Mouse (Mus musculus): ENCODE results near the gene St5. TPM values are rescaled to one million over a fixed set of nuclear protein-coding genes. Genes with fewer than 3 reads are reported as not detected.
A peak's percentile ranks its signal among the peaks of the same experiment; 100 is the strongest.

St5 gene
- total RNA-seq, 1 experiment from 2014 or later: 11.9 TPM

DNA sequence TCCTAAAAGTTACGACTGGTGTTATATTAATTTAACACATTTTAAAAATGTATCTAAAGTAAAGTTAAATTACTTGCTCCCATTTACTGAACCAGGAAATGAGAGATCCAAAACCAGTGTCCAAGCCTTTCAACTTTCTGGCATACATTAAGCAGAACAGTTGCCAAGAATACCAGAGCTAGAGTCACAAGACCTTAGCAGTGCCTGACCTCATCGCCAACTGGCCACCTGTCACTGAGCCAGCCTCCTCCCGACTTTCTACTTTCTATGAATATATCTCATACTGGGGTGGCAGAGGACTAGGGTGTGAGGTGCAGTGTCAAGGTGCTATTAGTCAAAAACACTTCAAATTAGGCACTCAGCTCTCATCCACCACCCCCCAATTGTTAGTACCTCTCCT, 85.6 kb downstream of the St5 start:
- ATAC-seq (replicated peaks; ENCODE audit: insufficient number of reproducible peaks, low FRiP score, low TSS enrichment, poor library complexity, severe bottlenecking): no peak

DNA sequence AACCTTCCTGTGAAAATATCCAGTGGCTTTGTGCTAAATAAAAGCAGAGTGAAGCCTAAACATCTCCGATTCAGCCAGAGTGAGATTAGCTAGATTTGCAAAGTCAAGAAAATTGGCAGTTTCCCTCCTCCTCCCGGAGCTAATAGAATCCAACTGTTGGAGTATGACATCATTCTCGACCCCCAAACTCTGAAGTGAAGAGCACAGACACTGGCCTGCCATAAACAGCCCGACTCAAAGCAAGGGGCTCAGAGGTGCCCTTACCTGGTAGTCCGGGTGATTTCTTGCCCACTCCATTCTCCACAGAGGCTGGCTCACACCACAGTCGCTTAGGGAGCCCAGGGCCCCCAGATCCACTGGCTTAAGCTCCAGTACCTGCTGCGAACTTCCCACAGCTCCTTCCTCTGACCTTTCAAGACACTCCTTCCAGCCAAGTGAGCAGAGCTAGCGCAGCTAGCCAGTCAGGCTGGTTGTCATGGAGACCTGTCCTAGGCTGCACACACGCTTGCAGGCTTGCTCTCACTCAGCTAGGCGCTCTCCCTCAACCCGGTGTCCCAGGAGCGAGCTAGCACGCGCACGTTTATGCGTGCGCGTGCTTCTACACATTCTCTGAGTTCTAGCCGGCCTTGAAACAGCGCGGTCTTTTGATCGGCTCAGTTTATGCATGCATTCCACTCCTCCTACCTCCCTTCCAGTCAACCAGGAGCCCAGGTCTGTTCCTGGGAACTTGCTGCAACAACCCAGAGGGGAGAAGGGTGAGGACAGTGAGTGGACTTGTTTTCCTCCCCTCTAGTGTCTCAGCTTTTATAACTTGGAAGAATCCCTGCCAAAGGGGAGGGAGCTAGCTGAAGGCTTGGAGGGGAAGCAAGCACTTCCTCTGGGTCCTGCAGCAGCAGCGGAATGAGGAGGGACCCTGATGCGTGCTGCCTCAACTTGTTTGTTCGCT, 87.1 kb downstream of the St5 start:
- ATAC-seq (replicated peaks; ENCODE audit: insufficient number of reproducible peaks, low FRiP score, low TSS enrichment, poor library complexity, severe bottlenecking): 0 out of 2 replicates have a peak, but pooled peaks have one; percentile 22

GRCm38 (mm10) chr7:109615601-109616000, 87.8 kb downstream of the St5 start:
- no peak for ATAC-seq (replicated peaks; ENCODE audit: insufficient number of reproducible peaks, low FRiP score, low TSS enrichment, poor library complexity, severe bottlenecking)

DNA sequence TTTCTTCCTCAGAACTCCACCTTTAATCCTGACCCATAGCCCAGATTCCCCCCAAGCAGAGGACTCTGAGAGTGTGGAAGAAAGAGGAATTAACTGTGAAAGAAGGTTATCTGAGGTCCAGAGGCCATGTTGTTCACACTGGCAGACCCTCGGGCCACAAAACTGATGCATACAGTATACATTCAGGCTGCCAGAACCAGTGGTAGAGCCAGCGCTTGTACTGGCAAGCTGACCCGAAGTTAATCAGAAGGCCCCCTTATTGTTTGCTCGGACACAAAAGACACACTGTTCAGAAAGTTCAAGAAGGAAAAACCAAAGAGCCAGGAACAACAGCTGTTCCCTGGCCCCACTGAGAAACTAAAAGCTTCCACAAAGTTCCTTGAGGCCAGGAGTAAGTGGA, 88.5 kb downstream of the St5 start:
- ATAC-seq (replicated peaks; ENCODE audit: insufficient number of reproducible peaks, low FRiP score, low TSS enrichment, poor library complexity, severe bottlenecking): no peak

GRCm38 (mm10) chr7:109613531-109614021, 89.8 kb downstream of the St5 start:
- ATAC-seq (replicated peaks; ENCODE audit: insufficient number of reproducible peaks, low FRiP score, low TSS enrichment, poor library complexity, severe bottlenecking): no peak

DNA sequence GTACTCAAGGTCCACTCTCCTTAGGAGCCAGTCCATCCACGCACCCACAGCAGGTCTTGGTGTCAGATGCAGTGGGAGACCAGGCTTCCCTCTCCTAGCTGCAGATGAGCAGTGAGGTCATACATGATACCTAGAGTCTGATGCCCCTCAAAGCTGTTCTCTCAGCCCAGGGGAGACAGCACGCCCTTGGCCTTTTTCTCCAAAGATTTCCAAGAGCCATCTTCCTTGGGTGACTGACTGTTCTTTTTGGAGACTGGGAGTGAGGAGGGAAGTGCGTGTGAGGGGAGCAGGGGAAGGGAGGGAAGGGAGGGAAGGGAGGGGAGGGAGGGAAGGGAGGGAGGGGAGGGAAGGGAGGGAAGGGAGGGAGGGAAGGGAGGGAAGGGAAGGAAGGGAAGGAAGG, 90.4 kb downstream of the St5 start:
- ATAC-seq (replicated peaks; ENCODE audit: insufficient number of reproducible peaks, low FRiP score, low TSS enrichment, poor library complexity, severe bottlenecking): no peak

DNA sequence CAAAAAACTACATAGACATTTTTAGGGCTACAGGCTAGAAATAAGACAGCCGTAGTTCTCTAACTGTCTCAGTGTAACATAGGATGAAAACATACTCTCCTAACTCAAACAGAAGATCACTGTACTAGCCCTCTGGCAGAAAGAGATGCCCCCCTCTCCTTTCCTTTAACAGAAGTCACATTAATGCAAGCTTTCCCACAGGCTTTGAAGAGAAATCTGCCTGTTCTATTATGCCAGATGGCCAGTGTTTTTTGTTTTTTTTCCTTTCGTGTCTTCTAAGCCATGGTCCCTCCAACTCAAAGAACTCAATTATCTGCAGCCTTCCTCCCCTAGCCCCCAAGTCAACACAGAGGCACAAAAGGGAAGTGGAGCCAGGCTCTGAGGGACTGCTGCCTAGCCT, 90.9 kb downstream of the St5 start:
- ATAC-seq (replicated peaks; ENCODE audit: insufficient number of reproducible peaks, low FRiP score, low TSS enrichment, poor library complexity, severe bottlenecking): no peak

GRCm38 (mm10) chr7:109610348-109610747, 93.1 kb downstream of the St5 start:
- no peak for ATAC-seq (replicated peaks; ENCODE audit: insufficient number of reproducible peaks, low FRiP score, low TSS enrichment, poor library complexity, severe bottlenecking)

- no peak for ATAC-seq (replicated peaks; ENCODE audit: insufficient number of reproducible peaks, low FRiP score, low TSS enrichment, poor library complexity, severe bottlenecking)
Measured at GRCm38 (mm10) chr7:109609565-109610345, 93.7 kb downstream of the St5 start.

DNA sequence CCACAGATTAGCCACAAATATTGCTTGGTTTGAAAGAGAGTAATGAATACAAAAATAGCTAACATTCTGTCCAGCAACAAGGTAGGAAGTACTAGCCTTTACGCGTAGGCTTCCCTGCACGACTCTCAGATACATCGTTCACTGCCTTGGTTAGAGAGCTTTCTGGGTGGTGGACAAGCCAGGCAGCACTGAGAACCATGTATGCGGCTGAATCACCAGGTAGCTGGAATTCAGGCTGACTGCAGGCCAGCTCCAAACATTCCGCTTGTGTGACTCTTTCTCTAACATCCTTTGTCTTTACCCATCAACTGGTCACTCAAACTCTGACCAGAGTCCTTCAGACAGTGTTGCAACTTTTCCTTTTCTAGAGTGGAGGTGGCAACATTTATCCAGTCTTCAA, 94.6 kb downstream of the St5 start:
- no peak for ATAC-seq (replicated peaks; ENCODE audit: insufficient number of reproducible peaks, low FRiP score, low TSS enrichment, poor library complexity, severe bottlenecking)

DNA sequence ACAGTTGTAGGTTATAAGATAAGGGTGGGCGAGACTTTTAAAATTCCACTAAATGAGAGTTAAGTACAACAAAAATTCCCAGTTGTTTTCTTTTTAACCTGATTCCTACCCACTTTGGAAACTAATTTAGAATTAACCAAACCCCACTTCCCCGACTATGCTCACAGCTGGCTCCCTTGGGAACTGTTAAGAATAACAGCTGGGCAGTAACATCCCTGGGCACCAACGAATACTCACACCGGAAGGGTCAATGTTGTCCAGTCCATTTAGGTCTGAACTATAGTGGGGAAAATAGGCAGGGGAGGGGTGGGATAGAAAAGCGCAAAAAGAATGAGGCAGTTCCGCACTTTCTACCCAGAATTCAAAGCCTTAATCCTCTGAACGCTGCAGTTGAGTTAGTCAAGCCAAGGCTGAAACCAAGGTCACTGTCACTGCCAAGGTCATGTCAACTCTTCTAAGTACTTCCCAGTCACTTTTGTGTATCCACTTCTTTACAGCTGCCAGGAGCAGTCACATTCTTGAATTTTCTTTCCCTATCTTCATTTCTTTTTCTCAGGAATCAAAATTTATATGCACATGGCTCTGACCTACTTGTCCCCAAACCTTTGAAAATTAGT, 96.3 kb downstream of the St5 start:
- ATAC-seq (replicated peaks; ENCODE audit: insufficient number of reproducible peaks, low FRiP score, low TSS enrichment, poor library complexity, severe bottlenecking): no peak

DNA sequence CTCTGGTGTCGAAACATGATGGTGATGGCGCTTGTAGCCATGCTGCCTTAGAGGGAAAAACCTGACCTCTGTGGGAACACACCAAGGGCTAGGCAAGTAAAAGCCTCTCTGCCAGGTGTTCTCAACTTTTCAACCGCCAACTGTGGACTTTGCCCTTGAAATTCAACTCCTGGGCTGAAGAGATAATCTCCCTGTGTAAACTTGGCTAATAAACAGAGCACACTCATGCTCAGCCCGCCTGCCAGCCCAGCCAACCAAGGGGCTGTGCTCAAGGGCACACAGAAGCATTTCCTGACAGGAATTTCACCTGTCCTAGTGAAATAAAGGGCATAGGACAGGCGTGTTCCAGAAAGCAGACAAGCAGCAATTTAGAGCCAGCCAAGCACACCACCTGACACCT, 100.8 kb downstream of the St5 start:
- ATAC-seq (replicated peaks; ENCODE audit: insufficient number of reproducible peaks, low FRiP score, low TSS enrichment, poor library complexity, severe bottlenecking): no peak

DNA sequence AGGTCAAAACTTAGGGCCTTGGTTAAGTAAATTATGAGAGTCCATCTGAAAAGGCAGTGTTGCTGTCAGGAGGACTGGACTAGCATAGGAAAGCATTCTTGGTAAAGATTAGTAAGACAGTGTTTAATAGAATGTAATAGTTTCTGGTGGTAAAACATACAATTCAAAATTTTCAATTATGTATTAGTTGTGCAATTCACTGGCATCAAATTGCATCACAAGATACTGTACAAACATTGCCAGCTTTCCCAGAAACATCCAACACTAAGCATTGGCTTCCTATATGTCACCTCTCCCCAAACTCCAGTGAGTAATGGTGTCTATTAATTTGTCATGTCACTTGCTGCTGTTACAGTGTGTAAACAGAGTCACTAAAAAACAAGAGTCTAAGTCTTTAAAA, 101.4 kb downstream of the St5 start:
- ATAC-seq (replicated peaks; ENCODE audit: insufficient number of reproducible peaks, low FRiP score, low TSS enrichment, poor library complexity, severe bottlenecking): no peak

- ATAC-seq (replicated peaks; ENCODE audit: insufficient number of reproducible peaks, low FRiP score, low TSS enrichment, poor library complexity, severe bottlenecking): no peak
Measured at GRCm38 (mm10) chr7:109600702-109601101, 102.7 kb downstream of the St5 start.

DNA sequence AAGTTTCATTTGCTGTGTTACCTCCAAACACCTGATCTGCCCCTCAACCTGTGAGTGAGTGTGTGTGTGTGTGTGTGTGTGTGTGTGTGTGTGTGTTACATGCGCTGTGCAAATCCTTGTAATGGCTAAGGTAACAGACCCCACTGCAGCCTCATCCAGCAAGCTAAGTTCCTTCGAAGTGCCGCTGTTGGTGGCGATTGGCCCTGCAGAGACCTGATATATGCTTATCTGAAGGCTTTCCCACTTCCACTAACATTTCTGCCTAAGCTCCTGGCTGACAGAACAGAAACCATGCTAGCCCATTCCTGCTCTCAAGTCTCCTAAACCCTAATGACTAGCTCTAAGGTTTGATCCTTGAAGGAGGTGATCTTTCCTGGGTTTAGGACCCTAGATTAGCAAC, 103.4 kb downstream of the St5 start:
- no peak for ATAC-seq (replicated peaks; ENCODE audit: insufficient number of reproducible peaks, low FRiP score, low TSS enrichment, poor library complexity, severe bottlenecking)

DNA sequence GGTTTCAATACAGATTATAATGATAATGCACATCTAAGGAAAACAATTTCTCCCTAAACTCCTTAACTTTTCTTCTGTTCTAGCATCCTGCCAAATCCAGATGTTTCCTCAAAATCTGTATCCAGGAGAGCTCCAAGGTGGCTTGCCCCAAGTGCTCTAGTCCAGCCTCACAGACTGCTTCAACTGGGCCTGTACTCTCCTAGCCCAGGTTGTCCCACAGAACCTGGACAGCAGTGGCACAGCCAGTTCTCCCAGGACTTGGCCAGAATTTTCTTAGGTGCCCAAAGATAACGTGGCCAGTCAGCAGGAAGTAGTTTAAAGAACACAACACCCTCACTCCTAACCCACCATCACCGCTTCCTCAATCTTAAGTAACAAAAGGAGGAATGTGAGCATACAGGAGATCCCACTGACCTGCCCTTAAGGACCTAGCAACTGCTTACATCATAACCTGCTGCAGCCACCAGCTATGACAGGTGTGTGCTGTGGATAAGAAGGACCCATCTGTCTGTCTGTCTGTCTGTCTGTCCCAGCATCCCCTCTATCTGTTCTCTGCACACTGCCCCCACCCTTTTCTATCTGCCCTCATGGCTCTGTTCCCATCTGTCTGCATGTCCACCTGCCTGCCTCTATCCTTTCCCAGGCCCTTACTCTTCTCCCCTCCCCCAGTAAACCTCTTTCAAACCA, 108.4 kb downstream of the St5 start:
- ATAC-seq (replicated peaks; ENCODE audit: insufficient number of reproducible peaks, low FRiP score, low TSS enrichment, poor library complexity, severe bottlenecking): no peak

- no peak for ATAC-seq (replicated peaks; ENCODE audit: insufficient number of reproducible peaks, low FRiP score, low TSS enrichment, poor library complexity, severe bottlenecking)
Measured at GRCm38 (mm10) chr7:109593992-109594391, 109.4 kb downstream of the St5 start.

- no peak for ATAC-seq (replicated peaks; ENCODE audit: insufficient number of reproducible peaks, low FRiP score, low TSS enrichment, poor library complexity, severe bottlenecking)
Measured at GRCm38 (mm10) chr7:109592184-109592583, 111.2 kb downstream of the St5 start.

DNA sequence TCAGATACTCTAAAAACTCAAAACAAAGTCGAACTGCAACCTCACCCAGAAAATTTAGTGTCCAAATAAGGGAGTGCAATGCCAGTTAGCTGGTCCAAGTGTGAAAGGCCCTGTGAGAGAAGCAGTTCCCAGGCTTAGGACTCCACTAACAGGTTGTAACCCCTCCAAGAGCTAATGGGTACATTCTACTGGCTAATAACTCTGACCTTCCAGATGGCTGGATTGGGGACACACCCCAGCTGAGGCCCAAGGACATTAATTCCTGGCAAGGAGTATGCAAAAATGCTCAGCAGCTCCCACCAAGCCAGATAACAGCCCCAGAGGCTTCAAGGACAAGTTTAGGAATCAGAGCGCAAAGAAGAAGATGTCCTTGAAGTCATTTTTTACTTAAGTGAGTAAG, 112.8 kb downstream of the St5 start:
- no peak for ATAC-seq (replicated peaks; ENCODE audit: insufficient number of reproducible peaks, low FRiP score, low TSS enrichment, poor library complexity, severe bottlenecking)

Measured in monocyte, adult 5-6 weeks (primary cell).